Mouse (Mus musculus): ENCODE results near the gene Fgf3. TPM values are rescaled to one million over a fixed set of nuclear protein-coding genes. Genes with fewer than 3 reads are reported as not detected.

Fgf3 gene
- 0.21 and 0.35 TPM in 2 replicates for polyA plus RNA-seq (2014; fragmentation: Nextera tagmentation; extraction: Ambion mirVana)

DNA sequence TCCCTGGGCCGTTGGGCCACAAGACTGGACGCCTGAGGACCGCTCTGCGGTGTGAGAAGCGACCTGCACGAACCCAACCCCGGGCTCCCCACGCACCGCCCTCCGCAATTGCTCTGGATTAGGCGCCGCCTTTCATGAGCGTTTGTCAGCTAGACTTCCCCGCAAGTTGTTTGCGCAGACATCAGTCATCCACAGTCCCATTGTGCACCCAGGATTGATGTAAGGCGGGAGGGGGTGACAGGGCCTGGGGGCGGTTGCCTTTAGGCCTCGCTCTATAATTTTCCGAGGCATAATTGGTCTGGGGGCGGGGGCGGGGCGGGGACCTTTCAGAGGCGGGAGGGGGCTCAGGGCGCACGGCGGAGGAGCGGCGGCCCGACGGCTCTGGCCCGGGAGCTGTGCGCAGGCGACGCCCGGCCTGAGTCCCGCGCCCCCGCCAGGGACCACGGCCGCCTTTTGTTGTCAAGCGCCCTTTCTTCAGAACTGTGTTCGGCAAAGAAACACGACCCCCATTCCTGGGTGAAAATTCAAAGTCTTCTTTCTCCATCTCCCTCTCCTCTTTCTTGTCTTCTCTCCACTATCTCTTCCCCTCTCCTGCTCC is at the start of gene Fgf3:
Gene Fgf3, plus strand, starts transcription at position 193 of the 598 bp plus-strand sequence.
- ATAC-seq (replicated peaks; ENCODE audit: low FRiP score), result no peak
- Histone ChIP-seq H3K4me1 (replicated peaks; ENCODE audit: control insufficient read depth, insufficient read depth, low read length) (no peaks in the 10 kb centered on the region), H3K9ac (ENCODE audit: low read depth, low read length) (no peak within 1 kb of the TSS), H3K27me3 (replicated peaks; ENCODE audit: control insufficient read depth, insufficient read depth, low read length) (peaks cover 76% of the 10 kb centered on the region), H3K36me3 (ENCODE audit: control insufficient read depth, insufficient read depth, low read length) (no peaks in the 10 kb centered on the region), H3K4me3 (ENCODE audit: low read depth, low read length) (peak within 1 kb of the TSS; percentile 31), H3K9me3 (ENCODE audit: control insufficient read depth, low read length) (no peaks in the 10 kb centered on the region), H3K27ac (ENCODE audit: low read depth, low read length) (no peak within 1 kb of the TSS), H3K4me2 (peak within 1 kb of the TSS; percentile 53)
- no peak for DNase-seq (ENCODE audit: low spot score)
- WGBS, result 2% methylated on average over 43 of the region's 43 CpGs

DNA sequence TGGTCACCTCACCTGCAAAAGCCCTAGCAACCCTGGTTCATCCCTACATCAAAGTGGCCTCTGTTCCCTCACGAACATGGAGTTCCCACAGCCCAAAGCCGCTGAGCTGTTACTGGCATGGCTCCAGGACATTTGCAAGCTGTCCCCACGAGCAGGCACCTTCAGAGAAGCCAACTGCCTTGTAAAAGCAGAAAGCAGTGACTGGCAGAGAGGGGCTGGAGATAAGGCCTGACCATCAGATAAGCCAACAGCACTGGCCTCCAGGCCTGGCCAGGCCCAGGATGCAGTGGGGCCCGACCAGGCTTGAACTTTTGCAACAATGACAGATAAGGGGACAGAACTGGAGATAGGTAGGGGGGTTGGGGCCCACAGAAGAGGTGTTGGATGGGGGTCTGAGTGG is 49.3 kb upstream of the Fgf3 start:
- peak; percentile 70 for DNase-seq (ENCODE audit: low spot score)
- 20% methylated on average over 4 of the region's 4 CpGs for WGBS
- peak overlapping the region; percentile 17; the same call in 1 of the 2 replicates for H3K4me3 ChIP-seq (ENCODE audit: low read depth, low read length)

DNA sequence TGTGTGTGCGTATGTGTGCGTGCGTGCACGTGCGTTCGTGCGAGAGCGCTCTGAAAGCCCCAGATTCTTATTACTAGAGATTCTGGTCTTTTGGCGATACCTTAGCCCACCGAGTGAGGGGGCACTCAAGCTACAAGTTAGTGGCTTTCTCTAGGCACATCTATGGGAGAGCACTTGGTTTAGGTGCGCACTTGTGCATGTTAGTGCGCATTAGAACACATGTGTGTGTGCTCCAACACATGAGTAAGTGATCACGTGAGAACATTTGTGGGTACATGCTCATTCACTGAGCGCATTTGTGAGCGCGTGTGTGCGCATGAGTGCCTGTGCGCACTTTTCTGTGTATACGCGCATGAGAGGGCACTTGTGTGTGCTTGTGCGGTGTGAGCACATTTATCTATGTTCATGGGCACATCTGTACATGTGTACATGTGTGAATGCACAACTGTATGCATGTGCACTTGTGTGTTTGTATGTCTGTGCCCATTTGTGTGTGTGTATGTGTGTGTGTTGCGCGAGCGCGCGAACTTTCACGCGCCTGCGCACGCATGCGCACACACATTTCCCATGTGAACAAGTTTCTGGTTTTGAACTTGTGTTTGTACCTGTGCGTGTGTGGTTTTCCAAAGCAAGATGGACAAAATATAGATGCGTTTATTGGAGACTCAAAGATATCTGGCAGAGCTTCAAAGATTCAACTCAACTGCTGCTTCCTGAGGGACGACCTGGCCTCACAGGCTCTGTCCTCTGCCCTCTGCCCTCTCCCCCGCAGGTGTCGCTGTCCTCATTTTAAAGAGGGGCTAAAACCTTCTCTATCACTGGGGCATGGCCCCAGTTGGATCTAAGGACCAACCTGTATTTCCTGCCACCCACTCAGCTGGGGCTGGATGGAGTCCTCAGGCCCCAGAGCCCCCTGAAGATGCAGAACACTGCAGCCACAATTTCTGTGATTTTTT is 48.0 kb upstream of the Fgf3 start:
- peak overlapping the region; percentile 69 for H3K4me2 ChIP-seq
- 0 out of 2 replicates have a peak overlapping the region, but pooled peaks have one; percentile 18 for H3K4me3 ChIP-seq (ENCODE audit: low read depth, low read length)
- H3K9me3 ChIP-seq (ENCODE audit: control insufficient read depth, low read length), result no peaks in the 10 kb centered on the region
- WGBS, result 50% methylated on average over 36 of the region's 36 CpGs
- ATAC-seq (replicated peaks; ENCODE audit: low FRiP score) (no peak), DNase-seq (ENCODE audit: low spot score) (no peak)
- H3K27me3 ChIP-seq (replicated peaks; ENCODE audit: control insufficient read depth, insufficient read depth, low read length), result no peaks in the 10 kb centered on the region; the same call in 1 of the 2 replicates
- H3K9ac ChIP-seq (ENCODE audit: low read depth, low read length), result peak overlapping the region; percentile 27; the same call in 1 of the 2 replicates
- H3K27ac ChIP-seq (ENCODE audit: low read depth, low read length), result peak overlapping the region; percentile 96
- no peaks in the 10 kb centered on the region for H3K36me3 ChIP-seq (ENCODE audit: control insufficient read depth, insufficient read depth, low read length)
- peaks cover 45% of the 10 kb centered on the region for H3K4me1 ChIP-seq (replicated peaks; ENCODE audit: control insufficient read depth, insufficient read depth, low read length)

More for the DNA sequence above, 49.3 kb upstream of the Fgf3 start:
- H3K9ac ChIP-seq (ENCODE audit: low read depth, low read length), result peak overlapping the region; percentile 64
- H3K27me3 ChIP-seq (replicated peaks; ENCODE audit: control insufficient read depth, insufficient read depth, low read length), result no peaks in the 10 kb centered on the region
- no peaks in the 10 kb centered on the region for H3K36me3 ChIP-seq (ENCODE audit: control insufficient read depth, insufficient read depth, low read length)
- H3K4me1 ChIP-seq (replicated peaks; ENCODE audit: control insufficient read depth, insufficient read depth, low read length), result peaks cover 55% of the 10 kb centered on the region
- no peaks in the 10 kb centered on the region for H3K9me3 ChIP-seq (ENCODE audit: control insufficient read depth, low read length)
- H3K4me2 ChIP-seq, result peak overlapping the region; percentile 69
- peak overlapping the region; percentile 96 for H3K27ac ChIP-seq (ENCODE audit: low read depth, low read length)
- peak; percentile 68 for ATAC-seq (replicated peaks; ENCODE audit: low FRiP score)

DNA sequence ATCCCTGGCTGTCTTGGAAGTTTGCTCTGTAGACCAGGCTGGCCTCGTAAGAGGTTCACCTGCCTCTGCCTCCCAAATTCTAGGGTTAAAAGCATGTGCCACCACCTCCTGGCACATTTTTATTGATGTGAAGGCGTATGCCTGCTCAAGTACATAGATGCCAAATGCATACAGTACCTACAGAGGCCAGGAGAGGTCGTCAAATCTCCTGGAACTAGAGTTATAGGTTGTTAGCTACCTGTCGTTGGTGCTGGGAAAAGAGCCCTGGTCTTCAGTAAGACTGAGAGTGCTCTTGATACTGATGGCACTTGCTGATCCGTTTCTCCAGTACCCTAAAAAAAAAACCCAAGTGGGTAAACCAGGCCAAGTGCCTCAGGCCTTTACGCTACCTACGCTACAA is 46.5 kb upstream of the Fgf3 start:
- H3K4me1 ChIP-seq (replicated peaks; ENCODE audit: control insufficient read depth, insufficient read depth, low read length), result peaks cover 33% of the 10 kb centered on the region
- no peak for DNase-seq (ENCODE audit: low spot score)
- WGBS, result 89% methylated on average over 7 of the region's 7 CpGs

DNA sequence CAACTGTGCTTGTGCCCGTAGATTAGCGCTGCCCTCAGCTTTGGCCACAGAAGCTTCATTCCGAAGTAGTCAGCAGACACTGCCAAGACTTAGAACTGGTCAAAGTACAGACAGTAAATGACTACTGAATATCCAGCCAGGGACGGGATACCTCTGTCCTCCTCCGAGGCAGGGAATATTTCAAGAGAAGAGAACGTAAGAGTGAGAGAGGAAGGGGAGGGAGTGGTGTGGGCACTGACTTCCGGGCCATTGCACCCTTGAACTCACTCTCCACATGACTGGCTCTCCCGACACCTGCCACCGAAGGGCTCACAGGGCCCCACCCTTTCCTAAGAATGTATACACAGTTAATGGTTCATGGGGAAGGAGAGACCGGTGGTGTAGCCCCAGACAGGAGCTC is 44.6 kb upstream of the Fgf3 start:
- no peaks in the 10 kb centered on the region for H3K36me3 ChIP-seq (ENCODE audit: control insufficient read depth, insufficient read depth, low read length)
- DNase-seq (ENCODE audit: low spot score) (no peak), ATAC-seq (replicated peaks; ENCODE audit: low FRiP score) (no peak)
- WGBS, result 78% methylated on average over 10 of the region's 10 CpGs
- no peak overlapping the region for H3K4me3 ChIP-seq (ENCODE audit: low read depth, low read length)
- H3K4me1 ChIP-seq (replicated peaks; ENCODE audit: control insufficient read depth, insufficient read depth, low read length), result peaks cover 15% of the 10 kb centered on the region
- peaks cover 2% of the 10 kb centered on the region; the same call in 1 of the 2 replicates for H3K27me3 ChIP-seq (replicated peaks; ENCODE audit: control insufficient read depth, insufficient read depth, low read length)
- no peak overlapping the region for H3K27ac ChIP-seq (ENCODE audit: low read depth, low read length)
- no peak overlapping the region for H3K9ac ChIP-seq (ENCODE audit: low read depth, low read length)
- no peaks in the 10 kb centered on the region for H3K9me3 ChIP-seq (ENCODE audit: control insufficient read depth, low read length)
- no peak overlapping the region for H3K4me2 ChIP-seq

More for the DNA sequence above, 46.5 kb upstream of the Fgf3 start:
- no peak overlapping the region for H3K4me2 ChIP-seq
- ATAC-seq (replicated peaks; ENCODE audit: low FRiP score), result no peak
- H3K27ac ChIP-seq (ENCODE audit: low read depth, low read length), result no peak overlapping the region
- H3K4me3 ChIP-seq (ENCODE audit: low read depth, low read length), result no peak overlapping the region
- no peaks in the 10 kb centered on the region for H3K9me3 ChIP-seq (ENCODE audit: control insufficient read depth, low read length)
- H3K27me3 ChIP-seq (replicated peaks; ENCODE audit: control insufficient read depth, insufficient read depth, low read length), result no peaks in the 10 kb centered on the region; the same call in 1 of the 2 replicates
- H3K9ac ChIP-seq (ENCODE audit: low read depth, low read length), result no peak overlapping the region
- H3K36me3 ChIP-seq (ENCODE audit: control insufficient read depth, insufficient read depth, low read length), result no peaks in the 10 kb centered on the region

DNA sequence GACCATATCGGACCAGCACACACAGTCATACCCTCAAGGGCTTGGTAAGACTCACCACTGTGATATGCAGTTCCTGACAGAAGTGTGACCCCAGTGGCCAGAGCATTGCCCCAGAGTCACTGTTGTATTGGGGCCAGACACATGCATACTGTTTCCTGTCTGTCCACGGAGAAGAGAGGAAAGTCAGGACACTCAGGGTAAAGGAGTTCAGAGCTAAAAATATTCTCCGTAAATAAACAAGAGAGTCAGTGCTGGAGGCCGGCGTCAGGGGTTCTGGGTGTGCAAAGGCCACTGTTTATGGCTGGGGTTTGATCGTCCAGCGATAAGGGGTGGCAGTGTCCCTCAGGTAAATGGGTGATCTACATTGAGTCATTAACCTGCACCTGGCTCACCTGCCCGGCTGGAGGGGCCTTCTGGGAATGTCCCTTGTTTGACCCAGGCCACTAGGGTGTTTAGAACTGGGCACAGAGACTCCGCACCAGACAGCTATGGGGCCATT is 41.9 kb upstream of the Fgf3 start:
- WGBS, result 62% methylated on average over 9 of the region's 9 CpGs
- no peak for DNase-seq (ENCODE audit: low spot score)
- H3K4me3 ChIP-seq (ENCODE audit: low read depth, low read length), result no peak overlapping the region
- no peak overlapping the region for H3K4me2 ChIP-seq
- H3K4me1 ChIP-seq (replicated peaks; ENCODE audit: control insufficient read depth, insufficient read depth, low read length), result no peaks in the 10 kb centered on the region
- no peaks in the 10 kb centered on the region for H3K36me3 ChIP-seq (ENCODE audit: control insufficient read depth, insufficient read depth, low read length)
- no peaks in the 10 kb centered on the region for H3K9me3 ChIP-seq (ENCODE audit: control insufficient read depth, low read length)
- ATAC-seq (replicated peaks; ENCODE audit: low FRiP score), result no peak
- no peak overlapping the region for H3K9ac ChIP-seq (ENCODE audit: low read depth, low read length)
- peaks cover 3% of the 10 kb centered on the region; the same call in 1 of the 2 replicates for H3K27me3 ChIP-seq (replicated peaks; ENCODE audit: control insufficient read depth, insufficient read depth, low read length)
- no peak overlapping the region for H3K27ac ChIP-seq (ENCODE audit: low read depth, low read length)

DNA sequence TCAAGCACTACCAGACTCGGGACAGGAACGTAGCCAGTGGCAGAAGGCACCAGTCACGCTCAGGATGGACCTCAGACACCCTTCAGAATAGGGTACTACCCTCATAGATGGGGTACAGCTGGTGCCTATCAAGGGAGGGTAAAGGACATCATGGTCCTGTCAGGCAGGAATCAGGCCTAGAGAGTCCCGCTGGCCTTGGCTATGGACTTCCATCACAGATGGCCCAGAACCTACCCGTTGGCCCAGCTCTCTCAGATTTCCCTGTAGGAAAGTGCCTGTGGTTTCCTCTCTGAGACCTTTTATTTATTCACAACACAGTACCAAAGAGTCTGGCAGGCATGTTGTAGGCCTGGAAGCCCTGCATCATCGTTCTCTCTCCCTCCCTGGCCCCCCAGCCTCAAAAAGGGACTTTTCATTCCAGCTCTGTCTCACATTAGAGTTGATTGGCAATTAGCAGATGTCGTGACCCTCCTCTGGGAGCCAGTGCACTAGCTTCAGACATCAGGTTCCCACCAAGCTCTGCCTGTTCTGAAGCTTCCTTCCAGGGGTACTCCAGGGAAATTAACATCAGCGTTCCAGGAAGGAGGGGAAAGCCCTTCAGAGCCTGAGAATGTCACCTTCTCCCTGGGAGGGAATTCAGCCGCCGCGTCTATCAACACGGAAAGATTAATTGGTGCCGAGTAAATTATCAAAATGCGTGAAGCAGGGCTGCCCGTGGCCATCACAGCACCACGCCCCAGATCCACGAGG is 40.7 kb upstream of the Fgf3 start:
- H3K27ac ChIP-seq (ENCODE audit: low read depth, low read length), result no peak overlapping the region
- DNase-seq (ENCODE audit: low spot score), result no peak
- no peak overlapping the region for H3K4me2 ChIP-seq
- ATAC-seq (replicated peaks; ENCODE audit: low FRiP score), result no peak
- H3K9ac ChIP-seq (ENCODE audit: low read depth, low read length), result no peak overlapping the region
- H3K4me3 ChIP-seq (ENCODE audit: low read depth, low read length), result no peak overlapping the region
- no peaks in the 10 kb centered on the region for H3K36me3 ChIP-seq (ENCODE audit: control insufficient read depth, insufficient read depth, low read length)
- H3K27me3 ChIP-seq (replicated peaks; ENCODE audit: control insufficient read depth, insufficient read depth, low read length), result peaks cover 7% of the 10 kb centered on the region; the same call in 1 of the 2 replicates
- no peaks in the 10 kb centered on the region for H3K9me3 ChIP-seq (ENCODE audit: control insufficient read depth, low read length)
- no peaks in the 10 kb centered on the region for H3K4me1 ChIP-seq (replicated peaks; ENCODE audit: control insufficient read depth, insufficient read depth, low read length)
- 74% methylated on average over 17 of the region's 17 CpGs for WGBS

DNA sequence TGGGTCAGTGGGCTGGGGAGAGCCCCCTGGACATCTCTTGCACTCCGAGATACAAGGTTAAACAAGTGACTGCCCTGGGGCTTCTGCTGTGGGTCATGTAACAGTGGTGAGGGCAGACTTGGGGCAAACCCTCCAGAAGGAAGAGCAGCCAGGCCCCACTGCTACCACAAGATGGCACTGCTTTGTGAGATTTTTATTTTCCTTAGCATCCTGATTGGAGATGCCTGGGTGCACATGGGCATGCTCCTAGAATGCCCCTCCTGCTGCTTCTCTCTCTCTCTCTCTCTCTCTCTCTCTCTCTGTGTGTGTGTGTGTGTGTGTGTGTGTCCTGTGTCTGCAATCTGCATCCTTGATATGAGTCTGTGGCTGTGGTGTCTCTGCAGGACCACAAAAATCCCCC is 39.4 kb upstream of the Fgf3 start:
- Histone ChIP-seq H3K9ac (ENCODE audit: low read depth, low read length) (no peak overlapping the region), H3K9me3 (ENCODE audit: control insufficient read depth, low read length) (no peaks in the 10 kb centered on the region), H3K4me3 (ENCODE audit: low read depth, low read length) (no peak overlapping the region), H3K4me1 (replicated peaks; ENCODE audit: control insufficient read depth, insufficient read depth, low read length) (no peaks in the 10 kb centered on the region), H3K27ac (ENCODE audit: low read depth, low read length) (no peak overlapping the region), H3K36me3 (ENCODE audit: control insufficient read depth, insufficient read depth, low read length) (no peaks in the 10 kb centered on the region), H3K4me2 (no peak overlapping the region), H3K27me3 (replicated peaks; ENCODE audit: control insufficient read depth, insufficient read depth, low read length) (peaks cover 7% of the 10 kb centered on the region; the same call in 1 of the 2 replicates)
- WGBS, result 42% methylated on average over 1 of the region's 1 CpGs
- ATAC-seq (replicated peaks; ENCODE audit: low FRiP score) (no peak), DNase-seq (ENCODE audit: low spot score) (no peak)

All from liver, embryonic 11.5 days (tissue).